Mouse (Mus musculus) heart, adult 2 months (tissue): Measurements from ENCODE around the gene Haus6.

Experiments used
- CTCF ChIP-seq: fragments of 200-600 bp; IDR thresholded peaks from 2 replicates; pipeline ENCODE4 v1.8.1; 2022; ENCODE audit warnings: antibody characterized with exemption, mild to moderate bottlenecking, moderate library complexity
- EP300 ChIP-seq: fragments of 200-500 bp; IDR thresholded peaks from 2 replicates; pipeline ENCODE4 v1.6.1; 2011; ENCODE audit warnings: low read depth, low read length, control low read depth; ENCODE audit not compliant: insufficient read depth
- POLR2A ChIP-seq: fragments of 200-500 bp; IDR thresholded peaks from 2 replicates; pipeline ENCODE4 v1.6.1; 2011; ENCODE audit warnings: mild to moderate bottlenecking, low read depth, low read length, control low read depth; ENCODE audit not compliant: insufficient read depth

GRCm38 (mm10) chr4:86529161-86529560 lies 82.7 kb downstream of the Haus6 start:
- no peak for TF ChIP-seq CTCF
- no peak for TF ChIP-seq POLR2A
- TF ChIP-seq EP300, result no peak
